Mouse (Mus musculus) left cerebral cortex, postnatal 25 days (tissue): Measurements from ENCODE around the gene Tmem268. TPM values are rescaled to one million over a fixed set of nuclear protein-coding genes. Genes with fewer than 3 reads are reported as not detected.

Experiments
- DNase-seq, 2 experiments: peaks; one replicate each; pipeline ENCODE4 v3.0.0; 2022; ENCODE audit warnings: low spot score in 2 of 2, mixed read lengths in 1 of 2
- intact Hi-C: fragments of 180-260 bp; cut with DNase I; formaldehyde crosslinking; loops from one replicate; pipeline ENCODE4 v1.15.1; 2025
- total RNA-seq, 2 experiments: library from RNA; stranded (reverse); gene quantifications; 2 replicates each; pipeline ENCODE4 v1.2.3; 2021

The Tmem268 gene
- total RNA-seq, 2 experiments from 2014 or later: 10.8 to 12.2 TPM

- intact Hi-C loops: no loop called here
- DNase-seq: no peak
Observed at GRCm38 (mm10) chr4:63589987-63590386, 31.4 kb downstream of the Tmem268 start.

GRCm38 (mm10) chr4:63590538-63590937, 32.0 kb downstream of the Tmem268 start:
- intact Hi-C loops: no loop called here
- DNase-seq: no peak

- intact Hi-C loops: no loop called here
- no peak for DNase-seq
Observed at GRCm38 (mm10) chr4:63594459-63595110, 36.0 kb downstream of the Tmem268 start.

GRCm38 (mm10) chr4:63595259-63595658, 36.7 kb downstream of the Tmem268 start:
- no peak for DNase-seq
- intact Hi-C loops: no loop called here

GRCm38 (mm10) chr4:63596010-63596409, 37.4 kb downstream of the Tmem268 start:
- intact Hi-C loops: no loop called here

GRCm38 (mm10) chr4:63600786-63601185, 42.2 kb downstream of the Tmem268 start:
- intact Hi-C loops: no loop called here
- no peak for DNase-seq

More at GRCm38 (mm10) chr4:63596010-63596409, 37.4 kb downstream of the Tmem268 start:
- DNase-seq: no peak

- intact Hi-C loops: no loop called here
- DNase-seq: no peak
Observed at GRCm38 (mm10) chr4:63601263-63601662, 42.7 kb downstream of the Tmem268 start.

- DNase-seq: no peak
- intact Hi-C loops: no loop called here
Observed at GRCm38 (mm10) chr4:63604945-63605344, 46.4 kb downstream of the Tmem268 start, which contains the start of gene Gm11213. Gene Gm11213 (minus strand): TSS chr4:63605261.

GRCm38 (mm10) chr4:63605545-63605944, 47.0 kb downstream of the Tmem268 start:
- no peak for DNase-seq
- intact Hi-C loops: no loop called here

GRCm38 (mm10) chr4:63605968-63606367, 47.4 kb downstream of the Tmem268 start:
- no peak for DNase-seq
- intact Hi-C loops: no loop called here

- intact Hi-C loops: no loop called here
Observed at GRCm38 (mm10) chr4:63608391-63608790, 49.8 kb downstream of the Tmem268 start.

GRCm38 (mm10) chr4:63621861-63622260, 63.3 kb downstream of the Tmem268 start:
- intact Hi-C loops: loop anchor here (5.0 kb wide), 1 partner anchor 220 kb away; no protein-coding TSS in a partner anchor
- DNase-seq: no peak

More at GRCm38 (mm10) chr4:63608391-63608790, 49.8 kb downstream of the Tmem268 start:
- no peak for DNase-seq

- no peak for DNase-seq
- intact Hi-C loops: loop anchor here (5.0 kb wide), 1 partner anchor 220 kb away; no protein-coding TSS in a partner anchor
Observed at GRCm38 (mm10) chr4:63622378-63622835, 63.8 kb downstream of the Tmem268 start, which contains the start of gene Tex48. Gene Tex48 (minus strand): TSS chr4:63622428.

- intact Hi-C loops: no loop called here
- no peak for DNase-seq
Observed at GRCm38 (mm10) chr4:63625563-63626080, 67.0 kb downstream of the Tmem268 start.

GRCm38 (mm10) chr4:63627111-63627510, 68.5 kb downstream of the Tmem268 start:
- DNase-seq: no peak
- intact Hi-C loops: no loop called here

GRCm38 (mm10) chr4:63633181-63633580, 74.6 kb downstream of the Tmem268 start:
- DNase-seq: no peak
- intact Hi-C loops: no loop called here

Other genes starting within 250 kb of the Tmem268 start
- not detected for gene Orm1, start 214.2 kb upstream of the Tmem268 start, total RNA-seq
- not detected for gene Orm3, start 202.6 kb upstream of the Tmem268 start, total RNA-seq
- gene Orm2, start 196.3 kb upstream of the Tmem268 start, total RNA-seq: not detected
- gene Akna, start 155.4 kb upstream of the Tmem268 start, total RNA-seq: 1 to 10 TPM; 2.9 to 3.0 TPM
- gene Whrn, start 62.8 kb upstream of the Tmem268 start, total RNA-seq: 10 to 100 TPM; 46.4 TPM
- 100 to 1,000 TPM; 144 to 147 TPM for gene Atp6v1g1, start 14.0 kb upstream of the Tmem268 start, total RNA-seq
- not detected for gene Gm11213, start 46.5 kb downstream of the Tmem268 start, total RNA-seq
- not detected for gene Tex48, start 63.6 kb downstream of the Tmem268 start, total RNA-seq
- gene Gm11214, start 104.6 kb downstream of the Tmem268 start, total RNA-seq: not detected
- gene Tnfsf15, start 186.3 kb downstream of the Tmem268 start, total RNA-seq: under 1 TPM; 0.09 to 0.11 TPM